Mouse (Mus musculus): ENCODE data around the gene Hes2. TPM values are rescaled to one million over a fixed set of nuclear protein-coding genes. Genes with fewer than 3 reads are reported as not detected.

Hes2 gene
- polyA plus RNA-seq, 1 experiment from 2014 or later, result not detected

DNA sequence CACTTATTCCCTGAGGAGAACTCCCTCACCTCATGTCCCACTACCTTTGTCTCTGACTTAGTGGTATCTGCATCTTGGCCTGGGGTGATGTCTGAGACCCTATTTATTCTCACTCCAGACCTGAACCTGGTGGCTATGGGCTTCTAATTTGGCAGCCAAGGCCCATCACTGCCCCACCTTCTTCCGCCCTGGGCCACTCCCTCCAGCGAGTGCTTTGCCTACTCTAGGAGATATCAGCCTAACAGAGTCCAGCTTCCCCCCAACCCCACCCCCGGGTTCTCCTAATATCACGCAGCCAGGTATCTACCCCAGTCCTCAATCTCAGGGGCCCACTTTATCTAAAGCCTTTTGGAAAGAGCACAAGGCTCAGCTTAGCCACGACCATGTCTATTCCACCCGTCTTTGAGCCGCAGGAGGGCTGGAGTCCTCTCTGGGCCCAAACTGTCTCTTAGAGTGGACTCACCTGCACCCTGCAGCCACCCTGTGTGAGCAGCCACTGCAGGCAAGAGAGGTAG, 7.2 kb upstream of the Hes2 start:
- no peak for ATAC-seq
- Histone ChIP-seq H3K4me2 (peak overlapping the region; percentile 59), H3K4me3 (peak overlapping the region; percentile 31), H3K27me3 (peaks cover 80% of the 10 kb centered on the region), H3K4me1 (peaks cover 15% of the 10 kb centered on the region), H3K9me3 (replicated peaks) (no peaks in the 10 kb centered on the region), H3K36me3 (ENCODE audit: poor library complexity, severe bottlenecking) (no peaks in the 10 kb centered on the region), H3K27ac (no peak overlapping the region), H3K9ac (0 out of 2 replicates have a peak overlapping the region, but pooled peaks have one; percentile 45)
- WGBS, result 21% methylated on average over 7 of the region's 7 CpGs

DNA sequence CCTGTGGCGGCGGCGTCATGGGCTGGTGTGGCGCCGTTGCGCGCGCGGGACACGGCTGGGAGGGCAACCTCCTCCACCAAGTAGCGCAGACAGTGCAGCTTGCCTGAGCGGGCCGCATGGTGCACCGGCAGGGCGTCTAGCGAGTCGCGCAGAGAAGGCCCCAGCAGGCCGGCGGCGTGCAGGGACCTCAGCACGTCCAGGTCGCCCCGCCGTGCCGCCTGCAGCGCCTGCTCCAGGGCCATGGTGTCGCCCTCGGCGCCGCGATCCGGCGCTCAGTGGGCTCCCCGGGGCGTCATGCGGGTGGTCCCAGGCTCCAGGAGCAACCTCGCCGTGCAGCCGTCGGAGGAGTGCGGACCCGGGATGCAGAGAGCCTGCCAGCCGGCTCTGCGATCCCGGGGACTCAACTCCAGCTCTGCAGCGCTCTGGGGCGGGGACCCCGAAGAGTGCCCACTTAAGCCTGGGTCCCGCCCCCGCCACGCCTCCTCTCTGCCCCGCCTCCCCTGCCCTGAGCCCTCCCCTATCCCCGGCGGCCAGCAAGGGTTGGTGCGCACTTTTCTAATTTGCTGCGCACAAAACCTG, 6.6 kb upstream of the Hes2 start, which contains the start of gene Espn:
Gene Espn (minus strand): TSS at position 406 of the 579 bp plus-strand sequence.
- WGBS, result 1% methylated on average over 43 of the region's 57 CpGs

DNA sequence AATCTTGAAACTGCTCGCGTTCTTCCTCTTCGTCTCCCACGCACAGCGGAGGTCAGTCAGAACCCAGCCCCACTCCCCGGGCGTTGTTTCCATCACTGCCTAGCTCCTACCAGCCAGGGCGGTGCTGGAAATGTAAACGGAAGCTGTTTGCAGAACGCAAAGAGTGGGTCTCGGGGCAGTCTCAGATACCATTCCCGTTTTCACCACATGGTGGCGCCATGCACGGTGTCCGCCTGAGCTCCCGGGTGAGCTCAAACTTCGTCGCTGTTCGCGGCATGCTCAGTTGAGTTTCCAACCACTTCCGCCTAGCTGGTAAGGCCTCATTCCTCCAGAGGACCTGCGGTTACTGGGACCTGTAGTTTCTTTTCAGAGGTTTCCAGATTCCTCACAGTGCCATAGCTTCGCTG, 4.9 kb upstream of the Hes2 start:
- H3K27me3 ChIP-seq, result peaks cover 89% of the 10 kb centered on the region
- H3K36me3 ChIP-seq (ENCODE audit: poor library complexity, severe bottlenecking), result no peaks in the 10 kb centered on the region
- H3K4me2 ChIP-seq, result peak overlapping the region; percentile 38
- WGBS, result 2% methylated on average over 23 of the region's 23 CpGs
- no peak overlapping the region for H3K27ac ChIP-seq
- no peak overlapping the region for H3K4me3 ChIP-seq
- H3K4me1 ChIP-seq, result peaks cover 20% of the 10 kb centered on the region
- H3K9ac ChIP-seq, result no peak overlapping the region
- peak; percentile 56; the same call in 1 of the 2 replicates for ATAC-seq
- no peaks in the 10 kb centered on the region for H3K9me3 ChIP-seq (replicated peaks)

More for the DNA sequence above, 6.6 kb upstream of the Hes2 start, which contains the start of gene Espn:
- Histone ChIP-seq H3K27ac (no peak within 1 kb of the TSS), H3K9me3 (replicated peaks) (no peaks in the 10 kb centered on the region), H3K36me3 (ENCODE audit: poor library complexity, severe bottlenecking) (no peaks in the 10 kb centered on the region), H3K27me3 (peaks cover 80% of the 10 kb centered on the region), H3K9ac (peak within 1 kb of the TSS; percentile 45; the same call in 1 of the 2 replicates), H3K4me3 (peak within 1 kb of the TSS; percentile 31), H3K4me2 (peak within 1 kb of the TSS; percentile 59), H3K4me1 (peaks cover 15% of the 10 kb centered on the region)
- peak; percentile 65; the same call in 1 of the 2 replicates for ATAC-seq

DNA sequence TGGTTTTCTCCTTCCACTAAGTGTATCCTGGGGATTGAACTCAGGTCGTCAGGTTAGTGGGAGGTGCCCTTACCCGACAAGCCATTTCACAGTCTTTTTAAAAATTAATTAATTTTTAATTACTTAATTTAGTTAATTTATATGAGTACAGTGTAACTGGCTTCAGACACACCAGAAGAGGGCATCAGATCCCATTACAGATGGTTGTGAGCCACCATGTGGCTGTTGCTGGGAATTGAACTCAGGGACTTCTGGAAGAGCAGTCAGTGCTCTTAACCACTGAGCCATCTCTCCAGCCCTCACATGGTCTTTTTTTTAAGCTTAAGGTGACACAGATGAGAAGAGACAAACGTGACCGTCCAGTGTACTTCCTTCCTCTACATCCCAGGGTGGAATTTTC, 3.6 kb upstream of the Hes2 start:
- Histone ChIP-seq H3K27ac (no peak overlapping the region), H3K4me1 (peaks cover 30% of the 10 kb centered on the region), H3K27me3 (peaks cover 90% of the 10 kb centered on the region), H3K4me2 (no peak overlapping the region), H3K36me3 (ENCODE audit: poor library complexity, severe bottlenecking) (no peaks in the 10 kb centered on the region), H3K9ac (no peak overlapping the region), H3K9me3 (replicated peaks) (no peaks in the 10 kb centered on the region), H3K4me3 (no peak overlapping the region)
- no peak for ATAC-seq
- 69% methylated on average over 4 of the region's 4 CpGs for WGBS

DNA sequence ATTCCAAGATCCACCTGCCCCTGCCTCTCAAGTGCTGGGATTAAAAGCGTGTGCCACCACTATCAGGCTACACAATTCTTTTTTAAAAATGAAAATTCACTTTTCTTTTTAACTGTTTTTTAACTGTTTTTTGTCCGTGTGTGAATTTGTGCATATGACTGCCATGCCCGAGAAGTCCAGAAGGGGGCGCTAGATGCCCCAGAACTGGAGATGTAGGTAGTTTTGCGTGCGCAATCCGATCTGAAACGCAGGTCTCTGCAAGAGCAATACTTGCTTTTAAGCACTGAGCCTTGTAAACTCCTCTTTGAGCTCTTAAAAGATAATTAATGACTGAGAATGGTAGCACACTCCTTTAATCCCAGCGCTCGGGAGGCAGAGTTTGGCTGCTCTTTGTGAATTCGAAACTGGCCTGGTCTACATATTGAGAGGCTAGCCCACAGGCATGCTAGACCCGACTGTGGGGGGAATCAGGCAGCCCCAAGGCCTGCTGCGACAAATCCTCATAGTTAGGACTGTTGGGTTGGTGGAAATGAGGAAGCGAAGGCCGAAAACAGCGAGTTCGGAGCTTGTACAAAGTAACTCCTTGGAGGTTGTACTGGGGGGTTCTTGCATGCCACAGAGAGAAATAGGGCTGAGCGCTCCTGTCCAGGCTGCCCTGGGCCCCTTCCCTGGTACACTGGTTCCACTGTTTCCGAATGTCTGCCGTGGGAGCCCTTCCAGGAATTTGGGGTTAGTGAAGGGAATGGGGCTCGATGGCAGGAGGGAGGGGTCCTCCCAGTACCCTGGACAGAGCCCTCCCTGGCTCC, 685 bp upstream of the Hes2 start:
- Histone ChIP-seq H3K27ac (no peak overlapping the region), H3K9me3 (replicated peaks) (no peaks in the 10 kb centered on the region), H3K4me3 (peak overlapping the region; percentile 6; the same call in 1 of the 2 replicates), H3K36me3 (ENCODE audit: poor library complexity, severe bottlenecking) (no peaks in the 10 kb centered on the region), H3K27me3 (peaks cover 90% of the 10 kb centered on the region), H3K4me1 (peaks cover 21% of the 10 kb centered on the region), H3K9ac (no peak overlapping the region), H3K4me2 (peak overlapping the region; percentile 20)
- no peak for ATAC-seq
- 15% methylated on average over 21 of the region's 21 CpGs for WGBS

DNA sequence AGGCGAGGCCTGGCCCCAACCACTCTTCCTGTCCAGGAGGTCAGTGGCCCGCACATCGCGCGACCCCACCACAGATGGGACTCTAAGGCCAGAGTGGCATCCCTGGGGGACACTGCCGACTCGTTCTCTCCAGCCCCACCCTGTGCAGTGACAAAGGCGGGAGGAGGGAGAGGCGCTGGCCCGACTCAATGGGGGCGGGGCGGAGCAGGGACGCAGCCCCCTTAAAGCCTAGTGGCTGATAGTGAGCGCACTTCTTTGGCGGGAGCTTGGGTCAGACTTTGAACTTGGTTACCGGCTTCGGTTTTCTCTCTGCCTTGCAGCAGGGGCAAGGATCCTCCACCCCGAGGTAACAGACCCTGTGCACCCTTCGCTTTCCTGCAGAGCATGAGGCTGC, 615 bp downstream of the Hes2 start:
- WGBS, result under 1% methylated on average over 18 of the region's 19 CpGs
- Histone ChIP-seq H3K36me3 (ENCODE audit: poor library complexity, severe bottlenecking) (no peaks in the 10 kb centered on the region), H3K9me3 (replicated peaks) (no peaks in the 10 kb centered on the region), H3K27ac (no peak overlapping the region), H3K4me2 (peak overlapping the region; percentile 27), H3K9ac (no peak overlapping the region), H3K27me3 (peaks cover 78% of the 10 kb centered on the region), H3K4me1 (peaks cover 15% of the 10 kb centered on the region), H3K4me3 (0 out of 2 replicates have a peak overlapping the region, but pooled peaks have one; percentile 12)
- no peak for ATAC-seq

DNA sequence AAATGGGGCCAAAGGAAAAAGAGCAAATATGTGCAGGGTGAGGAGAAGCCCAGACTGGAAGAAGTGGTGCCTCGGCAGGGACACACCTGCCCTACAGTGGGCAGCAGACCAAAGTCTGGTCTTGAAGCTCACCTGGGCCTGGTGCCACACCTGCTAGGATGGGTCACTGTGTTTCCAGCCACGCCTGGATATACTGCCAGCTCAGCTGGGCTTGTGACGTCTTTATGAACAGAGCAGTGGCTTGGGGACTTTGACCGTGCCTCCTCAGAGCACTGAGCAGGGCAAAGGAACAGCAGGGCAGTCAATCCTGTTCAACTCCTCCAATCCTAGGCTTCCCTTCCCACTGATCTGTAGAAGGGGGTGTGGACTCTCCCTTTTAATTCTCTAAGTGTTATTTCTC, 2.1 kb downstream of the Hes2 start:
- no peak for ATAC-seq
- H3K27me3 ChIP-seq, result peaks cover 71% of the 10 kb centered on the region
- no peak overlapping the region for H3K4me2 ChIP-seq
- no peak overlapping the region for H3K27ac ChIP-seq
- WGBS, result 40% methylated on average over 4 of the region's 4 CpGs
- H3K4me3 ChIP-seq, result no peak overlapping the region
- peaks cover 15% of the 10 kb centered on the region for H3K4me1 ChIP-seq
- no peaks in the 10 kb centered on the region for H3K36me3 ChIP-seq (ENCODE audit: poor library complexity, severe bottlenecking)
- no peak overlapping the region for H3K9ac ChIP-seq
- H3K9me3 ChIP-seq (replicated peaks), result no peaks in the 10 kb centered on the region

DNA sequence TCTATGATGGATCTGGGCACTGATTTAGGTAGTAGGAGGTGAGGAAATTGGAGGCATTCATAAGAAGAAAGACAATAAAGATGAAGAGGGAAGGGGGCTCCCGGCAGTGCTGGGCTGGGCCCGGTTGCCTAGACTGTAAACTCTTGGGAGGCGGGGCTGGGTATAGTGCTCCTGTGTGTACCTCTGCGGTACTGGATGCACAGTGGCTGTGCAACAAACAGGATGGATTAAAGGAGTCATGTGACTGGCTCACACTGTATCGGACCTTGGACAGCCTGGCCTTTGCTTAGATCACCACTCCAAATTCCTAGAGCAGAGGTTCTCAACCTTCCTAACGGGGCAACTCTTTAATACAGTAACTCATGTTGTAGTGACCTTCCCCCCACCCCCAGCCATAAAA, 2.9 kb downstream of the Hes2 start:
- Histone ChIP-seq H3K9me3 (replicated peaks) (no peaks in the 10 kb centered on the region), H3K4me3 (no peak overlapping the region), H3K4me2 (no peak overlapping the region), H3K9ac (no peak overlapping the region), H3K27ac (no peak overlapping the region), H3K36me3 (ENCODE audit: poor library complexity, severe bottlenecking) (no peaks in the 10 kb centered on the region), H3K27me3 (peaks cover 70% of the 10 kb centered on the region), H3K4me1 (peaks cover 15% of the 10 kb centered on the region)
- no peak for ATAC-seq
- WGBS, result 72% methylated on average over 6 of the region's 6 CpGs

DNA sequence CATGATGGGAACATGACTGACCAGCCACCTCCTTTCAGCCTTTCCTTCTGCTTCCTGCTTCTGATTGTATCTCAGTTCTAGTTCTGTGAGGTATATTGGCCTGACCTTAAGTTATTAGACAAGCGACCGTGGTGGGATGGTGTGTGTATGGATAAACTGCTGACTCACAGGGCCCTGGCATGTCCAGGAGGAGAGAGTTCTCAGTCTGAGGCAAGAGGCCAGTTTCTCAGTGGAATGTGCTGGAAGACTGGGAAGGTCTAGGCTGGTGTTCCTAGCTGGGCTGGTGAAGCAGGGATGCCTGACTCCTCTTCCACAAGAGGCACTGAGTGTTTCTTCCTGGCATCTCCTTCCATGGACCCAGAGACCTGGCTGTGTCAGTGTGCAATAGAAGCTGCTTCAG, 4.1 kb downstream of the Hes2 start:
- H3K4me2 ChIP-seq, result no peak overlapping the region
- H3K27ac ChIP-seq, result no peak overlapping the region
- no peak overlapping the region for H3K9ac ChIP-seq
- no peak overlapping the region for H3K4me3 ChIP-seq
- ATAC-seq, result no peak
- H3K9me3 ChIP-seq (replicated peaks), result no peaks in the 10 kb centered on the region
- H3K4me1 ChIP-seq, result peaks cover 15% of the 10 kb centered on the region
- 97% methylated on average over 2 of the region's 2 CpGs for WGBS
- no peaks in the 10 kb centered on the region for H3K36me3 ChIP-seq (ENCODE audit: poor library complexity, severe bottlenecking)
- peaks cover 60% of the 10 kb centered on the region for H3K27me3 ChIP-seq

DNA sequence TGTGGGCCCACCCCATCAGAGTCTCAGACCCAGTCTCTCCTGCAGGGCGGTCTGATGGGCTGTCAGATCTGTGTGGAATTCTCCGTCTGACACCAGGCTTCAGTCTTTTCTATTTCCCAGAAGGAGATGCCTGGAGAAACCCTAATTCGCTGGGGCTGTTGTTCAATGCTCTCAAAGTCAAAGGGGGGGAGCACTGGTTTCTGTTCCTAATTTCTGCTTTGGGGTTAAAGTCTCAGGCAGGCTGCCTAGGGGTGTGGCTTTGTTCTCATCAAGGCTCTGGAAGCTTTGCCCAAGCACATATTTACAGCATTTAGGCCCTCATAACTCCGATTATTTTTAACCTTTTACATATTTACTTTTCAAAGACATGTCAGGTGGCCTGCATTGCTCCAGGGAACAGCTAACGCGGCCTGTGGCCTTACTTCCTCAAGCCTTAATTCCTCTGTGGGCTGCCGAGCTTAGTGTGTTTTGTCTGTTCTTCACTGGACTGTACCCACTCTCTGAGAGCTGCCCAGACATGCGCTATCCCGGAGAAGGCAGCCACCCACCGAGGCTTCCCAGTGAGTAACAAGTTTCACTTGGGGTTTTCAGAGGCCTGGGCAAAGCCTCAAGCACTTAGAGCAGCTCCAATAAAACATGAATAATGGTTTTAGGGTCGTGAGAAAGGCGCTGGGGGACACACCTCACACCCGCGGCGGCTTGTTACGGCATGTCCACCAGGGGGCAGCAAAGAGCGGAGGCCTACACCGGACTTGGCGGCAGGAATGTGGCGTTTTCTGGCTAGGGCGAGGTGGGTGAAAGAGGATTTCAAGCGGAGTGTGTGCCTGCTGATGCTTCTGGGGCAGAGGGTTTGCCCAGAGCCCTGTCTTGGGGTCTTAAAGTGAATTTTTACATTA, 6.6 kb downstream of the Hes2 start:
- WGBS, result 27% methylated on average over 22 of the region's 22 CpGs
- no peak overlapping the region for H3K4me2 ChIP-seq
- no peak; the same call in 1 of the 2 replicates for ATAC-seq
- H3K9ac ChIP-seq, result no peak overlapping the region
- H3K27me3 ChIP-seq, result peaks cover 48% of the 10 kb centered on the region
- H3K27ac ChIP-seq, result no peak overlapping the region
- no peaks in the 10 kb centered on the region for H3K9me3 ChIP-seq (replicated peaks)
- no peaks in the 10 kb centered on the region for H3K36me3 ChIP-seq (ENCODE audit: poor library complexity, severe bottlenecking)
- no peak overlapping the region for H3K4me3 ChIP-seq
- 0 out of 2 replicates have a peak, but pooled peaks cover 7% of the 10 kb centered on the region for H3K4me1 ChIP-seq

DNA sequence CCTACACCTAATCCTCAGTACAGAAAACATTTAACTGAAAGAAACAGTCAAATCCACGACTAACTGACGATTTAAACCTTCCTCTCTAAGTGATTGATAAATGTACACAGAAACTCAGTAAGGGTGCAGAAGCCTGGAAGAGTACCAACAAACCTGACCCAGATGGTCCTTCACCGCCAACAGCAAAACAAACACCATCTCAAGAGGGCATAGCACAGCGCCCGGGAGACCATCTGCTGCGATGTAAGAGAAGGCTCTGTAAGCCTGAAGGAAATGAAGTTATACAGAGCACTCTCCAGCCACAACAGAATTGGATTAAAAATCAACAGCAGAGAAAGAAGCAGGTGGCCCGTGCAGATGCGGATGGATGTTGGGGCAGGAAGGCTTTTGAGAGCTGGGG, 9.4 kb downstream of the Hes2 start:
- H3K27ac ChIP-seq, result no peak overlapping the region
- H3K4me2 ChIP-seq, result no peak overlapping the region
- H3K9ac ChIP-seq, result no peak overlapping the region
- peak; percentile 53 for ATAC-seq
- H3K4me3 ChIP-seq, result no peak overlapping the region
- H3K36me3 ChIP-seq (ENCODE audit: poor library complexity, severe bottlenecking), result no peaks in the 10 kb centered on the region
- 0 out of 2 replicates have a peak, but pooled peaks cover 7% of the 10 kb centered on the region for H3K4me1 ChIP-seq
- 61% methylated on average over 8 of the region's 8 CpGs for whole genome bisulfite sequencing
- H3K27me3 ChIP-seq, result peaks cover 25% of the 10 kb centered on the region
- no peaks in the 10 kb centered on the region for H3K9me3 ChIP-seq (replicated peaks)

All from forebrain, embryonic 13.5 days (tissue).